Mouse (Mus musculus) testis, adult 2 months (tissue): ENCODE measurements around the gene Hspg2.

ENCODE experiments used
- CTCF ChIP-seq: fragments of 200-500 bp; IDR thresholded peaks from 2 replicates; pipeline ENCODE4 v1.5.1; 2012; ENCODE audit warnings: low read depth, mild to moderate bottlenecking, inconsistent platforms, low read length, moderate library complexity; ENCODE audit not compliant: control insufficient read depth, insufficient read depth, insufficient replicate concordance
- POLR2A ChIP-seq: fragments of 200-500 bp; IDR thresholded peaks from 2 replicates; pipeline ENCODE4 v1.6.1; 2012; ENCODE audit warnings: low read depth, mild to moderate bottlenecking, inconsistent platforms, low read length, moderate library complexity; ENCODE audit not compliant: control insufficient read depth

DNA sequence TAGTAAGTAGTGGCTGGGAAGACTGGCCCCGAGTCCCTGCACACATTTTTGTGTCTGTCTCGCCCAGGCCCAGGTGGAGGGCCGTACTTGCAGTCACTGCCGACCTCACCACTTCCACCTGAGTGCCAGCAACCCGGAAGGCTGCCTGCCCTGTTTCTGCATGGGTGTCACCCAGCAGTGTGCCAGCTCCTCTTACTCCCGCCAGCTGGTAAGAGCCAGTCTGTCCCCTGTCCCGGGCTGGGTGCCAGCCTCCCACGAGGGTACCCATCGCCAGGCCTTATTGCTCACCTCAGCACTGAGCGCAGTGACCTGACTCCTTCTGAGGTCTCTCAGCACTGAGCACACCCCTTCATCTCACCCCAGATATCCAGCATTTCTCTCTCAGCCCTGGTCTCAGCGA is 53.4 kb downstream of the Hspg2 start:
- TF ChIP-seq POLR2A (no peak), CTCF (no peak)
